13 mouse cellular contexts compared by ENCODE assay signal in the genomic region with DNA sequence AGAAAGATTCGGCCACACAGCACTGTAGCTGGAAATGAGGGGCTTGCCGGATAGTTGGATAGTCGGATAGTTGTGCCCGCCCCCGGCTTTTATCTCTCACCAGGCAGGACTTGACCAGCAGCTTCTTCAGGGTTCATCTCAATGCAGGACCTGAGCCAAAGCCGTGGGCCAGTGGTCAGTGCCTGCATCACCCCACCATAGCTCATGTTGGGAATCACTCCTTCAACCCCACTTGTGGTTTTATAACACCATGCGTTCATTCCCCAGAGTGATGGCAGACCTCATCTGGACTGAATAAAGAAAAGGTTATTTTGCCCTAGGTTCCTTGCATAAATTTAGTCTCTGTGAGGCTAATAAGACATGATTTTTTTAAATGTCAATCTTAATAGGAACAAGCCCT. TPM values are rescaled to one million over a fixed set of nuclear protein-coding genes. Genes with fewer than 3 reads are reported as not detected.
A peak's percentile ranks its signal among the peaks of the same experiment; 100 is the strongest.
DNase-seq lines count a peak whose midpoint lies in the region; ATAC-seq and TF ChIP-seq lines count a peak whose summit lies in the region.
"Had no signal": no experiment of that assay in that cellular context is flagged by ENCODE, and none has a peak within 500 bp of the region (broad histone marks: within the 10 kb centered on the region; RNA-seq: fewer than 3 reads in every experiment).

No protein-coding gene starts in this region.

- H3K9ac ChIP-seq in forebrain, embryonic 16.5 days (replicated peaks; ENCODE audit: low read depth, low read length) = peak overlapping the region; percentile 24; the same call in 1 of the 2 replicates
- H3K9ac ChIP-seq in forebrain, embryonic 14.5 days (ENCODE audit: low read length) = no peak overlapping the region
- H3K9ac ChIP-seq in midbrain, embryonic 11.5 days (ENCODE audit: low read length) = no peak overlapping the region
- H3K9ac ChIP-seq in neural tube, embryonic 15.5 days (replicated peaks) = 0 out of 2 replicates have a peak overlapping the region, but pooled peaks have one; percentile 3
- H3K9ac ChIP-seq: forebrain, embryonic 12.5 days had no signal

- H3K9me3 ChIP-seq in forebrain, embryonic 16.5 days (ENCODE audit: control insufficient read depth, low read length) = no peaks in the 10 kb centered on the region
- no peaks in the 10 kb centered on the region for H3K9me3 ChIP-seq in forebrain, embryonic 14.5 days (replicated peaks; ENCODE audit: control insufficient read depth, low read length)
- no peaks in the 10 kb centered on the region for H3K9me3 ChIP-seq in midbrain, embryonic 10.5 days (replicated peaks)
- H3K9me3 ChIP-seq in midbrain, embryonic 11.5 days (ENCODE audit: control insufficient read depth, low read length) = no peaks in the 10 kb centered on the region
- no peaks in the 10 kb centered on the region for H3K9me3 ChIP-seq in limb, embryonic 10.5 days (replicated peaks)
- no peaks in the 10 kb centered on the region for H3K9me3 ChIP-seq in neural tube, embryonic 15.5 days (replicated peaks)
- H3K9me3 ChIP-seq: forebrain, embryonic 12.5 days had no signal

- H3K4me1 ChIP-seq in forebrain, embryonic 16.5 days (replicated peaks; ENCODE audit: control insufficient read depth, insufficient read depth, low read length) = peaks cover 41% of the 10 kb centered on the region
- peaks cover 18% of the 10 kb centered on the region for H3K4me1 ChIP-seq in forebrain, embryonic 14.5 days (ENCODE audit: control insufficient read depth, insufficient read depth, low read length)
- peaks cover 78% of the 10 kb centered on the region for H3K4me1 ChIP-seq in midbrain, embryonic 10.5 days
- peaks cover 26% of the 10 kb centered on the region for H3K4me1 ChIP-seq in midbrain, embryonic 11.5 days (ENCODE audit: control insufficient read depth, insufficient read depth, low read length)
- H3K4me1 ChIP-seq in limb, embryonic 10.5 days = peaks cover 49% of the 10 kb centered on the region
- H3K4me1 ChIP-seq in neural tube, embryonic 15.5 days = peaks cover 53% of the 10 kb centered on the region
- peaks cover 34% of the 10 kb centered on the region for H3K4me1 ChIP-seq in cerebellum, adult 2 months (ENCODE audit: control insufficient read depth, insufficient read depth, low read length)

- WGBS in forebrain, embryonic 16.5 days = 48% methylated on average over 7 of the region's 7 CpGs
- 58% methylated on average over 7 of the region's 7 CpGs for WGBS in forebrain, embryonic 14.5 days
- WGBS in midbrain, embryonic 10.5 days = 54% methylated on average over 7 of the region's 7 CpGs
- 50% methylated on average over 7 of the region's 7 CpGs for WGBS in midbrain, embryonic 11.5 days
- WGBS in limb, embryonic 10.5 days = 42% methylated on average over 7 of the region's 7 CpGs
- WGBS in neural tube, embryonic 15.5 days = 17% methylated on average over 7 of the region's 7 CpGs
- 28% methylated on average over 7 of the region's 7 CpGs for WGBS in cerebellum, adult 2 months

- no peaks in the 10 kb centered on the region for H3K27me3 ChIP-seq in forebrain, embryonic 16.5 days (replicated peaks; ENCODE audit: control insufficient read depth, insufficient read depth, low read length)
- no peaks in the 10 kb centered on the region for H3K27me3 ChIP-seq in forebrain, embryonic 14.5 days (replicated peaks; ENCODE audit: control insufficient read depth, insufficient read depth, low read length)
- H3K27me3 ChIP-seq in midbrain, embryonic 10.5 days (ENCODE audit: low read depth, poor library complexity, severe bottlenecking) = no peaks in the 10 kb centered on the region
- no peaks in the 10 kb centered on the region for H3K27me3 ChIP-seq in midbrain, embryonic 11.5 days (ENCODE audit: control insufficient read depth, insufficient read depth, low read length)
- no peaks in the 10 kb centered on the region for H3K27me3 ChIP-seq in limb, embryonic 10.5 days (ENCODE audit: low read depth, poor library complexity, severe bottlenecking)
- H3K27me3 ChIP-seq in neural tube, embryonic 15.5 days (replicated peaks) = no peaks in the 10 kb centered on the region
- H3K27me3 ChIP-seq in cerebellum, adult 2 months (ENCODE audit: control insufficient read depth, insufficient read depth, low read length) = no peaks in the 10 kb centered on the region
- H3K27me3 ChIP-seq: forebrain, embryonic 12.5 days had no signal

- TF ChIP-seq CTCF in cerebellum, adult 2 months (IDR thresholded peaks at IDR 0.05; ENCODE audit: borderline replicate concordance, insufficient read depth, low read depth, low read length) = no peak

- H3K4me3 ChIP-seq in forebrain, embryonic 16.5 days (replicated peaks; ENCODE audit: low read length) = no peak overlapping the region
- no peak overlapping the region for H3K4me3 ChIP-seq in forebrain, embryonic 14.5 days (ENCODE audit: low read depth, low read length)
- no peak overlapping the region for H3K4me3 ChIP-seq in midbrain, embryonic 10.5 days
- no peak overlapping the region for H3K4me3 ChIP-seq in midbrain, embryonic 11.5 days (ENCODE audit: low read depth, low read length)
- no peak overlapping the region for H3K4me3 ChIP-seq in limb, embryonic 10.5 days
- no peak overlapping the region for H3K4me3 ChIP-seq in neural tube, embryonic 15.5 days (replicated peaks)
- H3K4me3 ChIP-seq in cerebellum, adult 2 months (replicated peaks; ENCODE audit: insufficient read depth, low read depth, low read length) = no peak overlapping the region
- H3K4me3 ChIP-seq: forebrain, embryonic 12.5 days had no signal

- H3K36me3 ChIP-seq in forebrain, embryonic 16.5 days (ENCODE audit: control insufficient read depth, insufficient read depth) = no peaks in the 10 kb centered on the region
- 0 out of 2 replicates have a peak, but pooled peaks cover 7% of the 10 kb centered on the region for H3K36me3 ChIP-seq in forebrain, embryonic 14.5 days (ENCODE audit: control insufficient read depth, insufficient read depth, low read length)
- H3K36me3 ChIP-seq in midbrain, embryonic 10.5 days = peaks cover 60% of the 10 kb centered on the region
- H3K36me3 ChIP-seq in midbrain, embryonic 11.5 days (ENCODE audit: control insufficient read depth, insufficient read depth, low read length) = no peaks in the 10 kb centered on the region
- H3K36me3 ChIP-seq in limb, embryonic 10.5 days = peaks cover 42% of the 10 kb centered on the region
- H3K36me3 ChIP-seq in neural tube, embryonic 15.5 days = no peaks in the 10 kb centered on the region

- ATAC-seq in forebrain, embryonic 16.5 days = no peak
- ATAC-seq in forebrain, embryonic 14.5 days = no peak
- no peak for ATAC-seq in midbrain, embryonic 11.5 days (ENCODE audit: low FRiP score)
- ATAC-seq in neural tube, embryonic 15.5 days (ENCODE audit: low FRiP score) = no peak
- no peak for ATAC-seq in megakaryocyte progenitor cell, adult 5-6 weeks (replicated peaks; ENCODE audit: poor library complexity)

- no peak overlapping the region for H3K27ac ChIP-seq in forebrain, embryonic 16.5 days (ENCODE audit: low read length)
- no peak overlapping the region for H3K27ac ChIP-seq in forebrain, embryonic 14.5 days (ENCODE audit: low read depth, low read length)
- peak overlapping the region; percentile 33; the same call in 1 of the 2 replicates for H3K27ac ChIP-seq in midbrain, embryonic 10.5 days (replicated peaks)
- H3K27ac ChIP-seq in midbrain, embryonic 11.5 days (ENCODE audit: low read depth, low read length) = no peak overlapping the region
- H3K27ac ChIP-seq in limb, embryonic 10.5 days = 0 out of 2 replicates have a peak overlapping the region, but pooled peaks have one; percentile 12
- peak overlapping the region; percentile 28; the same call in 1 of the 2 replicates for H3K27ac ChIP-seq in neural tube, embryonic 15.5 days (replicated peaks)
- H3K27ac ChIP-seq in cerebellum, adult 2 months (ENCODE audit: insufficient read depth, low read length) = no peak overlapping the region
- H3K27ac ChIP-seq: forebrain, embryonic 12.5 days had no signal

- H3K4me2 ChIP-seq in forebrain, embryonic 16.5 days (ENCODE audit: low read length) = no peak overlapping the region
- H3K4me2 ChIP-seq in forebrain, embryonic 14.5 days (ENCODE audit: low read length) = no peak overlapping the region
- H3K4me2 ChIP-seq in midbrain, embryonic 11.5 days = no peak overlapping the region
- no peak overlapping the region for H3K4me2 ChIP-seq in neural tube, embryonic 15.5 days
- H3K4me2 ChIP-seq: forebrain, embryonic 12.5 days had no signal

- no peak for TF ChIP-seq POLR2A in cerebellum, adult 2 months (IDR thresholded peaks at IDR 0.05; ENCODE audit: borderline replicate concordance, insufficient read depth, low read length)

- DNase-seq in forebrain, embryonic 14.5 days (ENCODE audit: low spot score) = no peak
- DNase-seq in midbrain, embryonic 10.5 days (ENCODE audit: low spot score) = no peak
- DNase-seq in midbrain, embryonic 11.5 days (ENCODE audit: low spot score, missing footprints) = no peak
- no peak for DNase-seq in limb, embryonic 10.5 days (ENCODE audit: low spot score)
- DNase-seq in cerebellum, adult 2 months = no peak
- DNase-seq: cerebellum, postnatal 14 days; gastrocnemius, postnatal 14 days; lung, adult 2 months; thymus, postnatal 36 days had no signal

RNA-seq across cellular contexts. Expression of a gene that starts 9.1 kb away (rescaled TPM):
- 4.1 and 4.6 TPM in 2 replicates for polyA plus RNA-seq in forebrain, embryonic 16.5 days (2015; fragmentation: Nextera tagmentation; extraction: Ambion mirVana)
- 1.8 and 2.8 TPM in 2 replicates for polyA plus RNA-seq in forebrain, embryonic 14.5 days (2014; fragmentation: Nextera tagmentation; extraction: Ambion mirVana)
- 3.7 and 5.3 TPM in 2 replicates for polyA plus RNA-seq in midbrain, embryonic 10.5 days (2016; fragmentation: Nextera tagmentation; extraction: Ambion mirVana)
- 4.0 and 4.2 TPM in 2 replicates for polyA plus RNA-seq in midbrain, embryonic 11.5 days (2014; fragmentation: Nextera tagmentation; extraction: Ambion mirVana)
- 3.5 and 4.5 TPM in 2 replicates for polyA plus RNA-seq in limb, embryonic 10.5 days (2016; fragmentation: Nextera tagmentation; extraction: Ambion mirVana)
- 4.8 and 6.0 TPM in 2 replicates for polyA plus RNA-seq in neural tube, embryonic 15.5 days (2015; fragmentation: Nextera tagmentation; extraction: Ambion mirVana)
- 14.2 and 15.4 TPM in 2 replicates for polyA plus RNA-seq in cerebellum, adult 2 months (2012; rRNA removed)
- 14.1 and 18.1 TPM in 2 replicates for total RNA-seq in megakaryocyte progenitor cell, adult 5-6 weeks (2015)
- total RNA-seq in megakaryocyte progenitor cell, adult 5-6 weeks (2017) = 8.4 and 8.5 TPM in 2 replicates

RNA-seq across cellular contexts. Expression of a gene that starts 53.4 kb away (rescaled TPM):
- polyA plus RNA-seq in forebrain, embryonic 16.5 days (2015; fragmentation: Nextera tagmentation; extraction: Ambion mirVana) = 14.8 and 16.9 TPM in 2 replicates
- 9.4 and 14.3 TPM in 2 replicates for polyA plus RNA-seq in forebrain, embryonic 14.5 days (2014; fragmentation: Nextera tagmentation; extraction: Ambion mirVana)
- 12.3 and 14.6 TPM in 2 replicates for polyA plus RNA-seq in midbrain, embryonic 10.5 days (2016; fragmentation: Nextera tagmentation; extraction: Ambion mirVana)
- polyA plus RNA-seq in midbrain, embryonic 11.5 days (2014; fragmentation: Nextera tagmentation; extraction: Ambion mirVana) = 8.8 and 10.5 TPM in 2 replicates
- 11.2 and 16.2 TPM in 2 replicates for polyA plus RNA-seq in limb, embryonic 10.5 days (2016; fragmentation: Nextera tagmentation; extraction: Ambion mirVana)
- 12.4 and 12.7 TPM in 2 replicates for polyA plus RNA-seq in neural tube, embryonic 15.5 days (2015; fragmentation: Nextera tagmentation; extraction: Ambion mirVana)
- 30.3 and 32.7 TPM in 2 replicates for polyA plus RNA-seq in cerebellum, adult 2 months (2012; rRNA removed)
- total RNA-seq in megakaryocyte progenitor cell, adult 5-6 weeks (2015) = 5.6 and 6.8 TPM in 2 replicates
- total RNA-seq in megakaryocyte progenitor cell, adult 5-6 weeks (2017) = 4.7 and 8.0 TPM in 2 replicates

Comparison
In these comparisons a context has a peak if more than half of its experiments do, and no peak if none do; other contexts are left out.
1. H3K27ac ChIP-seq: peak in midbrain, embryonic 10.5 days (single experiment), limb, embryonic 10.5 days (single experiment) and neural tube, embryonic 15.5 days (single experiment); none in forebrain, embryonic 16.5 days (single experiment), forebrain, embryonic 14.5 days (single experiment), midbrain, embryonic 11.5 days (single experiment) and cerebellum, adult 2 months (single experiment).
2. H3K9ac ChIP-seq: peak in forebrain, embryonic 16.5 days (single experiment) and neural tube, embryonic 15.5 days (single experiment); none in forebrain, embryonic 14.5 days (single experiment) and midbrain, embryonic 11.5 days (single experiment).